Mouse (Mus musculus) right cerebral cortex, adult 18-20 months (tissue): ENCODE results near the gene Cbx8.

ENCODE experiments used
- DNase-seq: peaks from one replicate; pipeline ENCODE4 v3.0.0; 2022; ENCODE audit warnings: mixed read lengths

Gene Cbx8

DNA sequence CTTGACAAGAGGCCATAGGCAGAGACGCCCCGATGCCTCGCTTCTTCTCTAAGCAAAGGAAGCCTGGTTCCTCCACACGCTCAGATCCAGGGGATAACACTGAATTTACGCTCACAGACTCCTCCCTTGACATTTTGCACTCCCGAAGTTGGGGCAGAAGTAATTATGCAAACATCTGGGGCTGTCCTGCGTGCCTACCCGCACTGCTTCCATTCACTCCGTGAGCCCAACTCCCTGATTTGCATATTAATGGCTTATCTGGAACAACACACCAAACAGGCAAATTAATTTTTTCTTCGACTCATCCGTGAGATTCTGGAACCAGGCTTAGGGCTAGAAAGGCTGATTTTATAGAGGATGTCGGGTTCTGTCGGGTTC is 7.4 kb upstream of the Cbx8 start:
- DNase-seq, result no peak

DNA sequence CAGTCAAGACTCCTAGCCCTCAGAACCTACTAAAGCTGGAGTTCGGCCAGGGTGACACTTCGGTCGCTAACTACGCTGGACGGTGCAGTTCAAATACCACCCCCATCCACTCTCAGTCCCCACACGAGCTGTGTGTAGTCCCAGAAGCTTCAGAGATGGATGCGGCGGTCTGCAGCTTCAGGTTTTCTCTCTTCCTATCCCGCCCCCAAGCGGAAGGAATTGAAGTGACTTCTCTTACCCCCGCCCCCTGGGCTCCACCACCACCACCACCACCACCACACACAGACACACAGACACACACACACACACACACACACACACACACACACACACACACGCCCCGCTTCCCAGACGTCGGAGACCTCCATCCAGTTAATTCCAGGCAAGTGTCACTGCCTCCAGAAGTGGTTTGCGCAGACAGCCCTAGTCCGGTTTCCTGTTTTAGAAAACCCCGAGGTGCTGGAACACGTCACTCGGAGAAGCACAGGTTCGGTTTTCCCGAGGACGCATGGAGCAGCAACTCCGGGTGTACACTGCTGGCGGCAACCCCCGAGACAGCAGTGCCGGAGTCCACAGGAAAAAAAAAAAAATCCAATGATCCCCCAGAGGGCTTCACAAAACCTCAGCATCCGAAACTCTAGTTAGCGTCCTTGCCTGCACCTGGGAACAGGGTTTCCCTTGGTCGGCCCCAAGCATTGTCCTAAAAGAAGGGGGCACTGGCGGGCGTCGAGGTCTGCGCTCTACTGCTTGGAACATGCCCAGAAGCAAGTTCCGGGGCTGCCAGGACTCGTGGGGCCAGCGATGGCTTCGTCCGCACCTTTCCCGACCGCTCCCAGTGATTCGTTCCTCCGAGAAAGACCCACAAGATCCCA is 6.7 kb upstream of the Cbx8 start:
- DNase-seq, result no peak

DNA sequence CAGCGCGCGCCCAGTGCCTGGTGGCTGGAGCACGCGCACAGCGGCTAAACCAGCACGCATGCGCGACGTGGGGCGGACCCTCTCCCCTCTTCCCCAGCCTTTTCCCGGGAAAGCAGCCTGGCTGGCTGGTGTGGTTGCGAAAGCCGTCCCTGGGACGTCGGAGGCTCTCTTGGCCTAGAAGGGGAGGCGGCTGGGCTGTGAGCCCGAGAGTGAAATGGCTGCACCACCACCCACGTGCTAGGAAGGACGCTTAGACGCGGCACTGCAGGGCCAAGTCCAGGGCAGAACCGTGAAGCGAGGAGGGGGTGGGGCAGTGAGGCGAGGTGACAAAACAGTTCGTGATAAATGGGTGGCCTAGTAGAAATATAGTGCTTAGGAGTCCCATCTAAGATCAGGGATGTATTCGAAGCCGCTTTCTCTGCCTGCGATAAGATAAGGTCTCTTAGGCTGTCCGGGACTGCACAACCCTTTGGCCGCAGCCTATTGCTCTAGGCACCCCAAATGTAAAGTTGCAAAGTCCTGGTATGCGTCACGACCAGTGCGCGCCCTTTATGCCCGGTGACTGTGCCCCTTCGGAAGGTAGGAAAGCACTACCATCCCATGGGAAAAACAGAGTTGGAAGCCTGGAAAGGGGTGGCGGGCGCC is 6.0 kb upstream of the Cbx8 start:
- DNase-seq, result no peak

DNA sequence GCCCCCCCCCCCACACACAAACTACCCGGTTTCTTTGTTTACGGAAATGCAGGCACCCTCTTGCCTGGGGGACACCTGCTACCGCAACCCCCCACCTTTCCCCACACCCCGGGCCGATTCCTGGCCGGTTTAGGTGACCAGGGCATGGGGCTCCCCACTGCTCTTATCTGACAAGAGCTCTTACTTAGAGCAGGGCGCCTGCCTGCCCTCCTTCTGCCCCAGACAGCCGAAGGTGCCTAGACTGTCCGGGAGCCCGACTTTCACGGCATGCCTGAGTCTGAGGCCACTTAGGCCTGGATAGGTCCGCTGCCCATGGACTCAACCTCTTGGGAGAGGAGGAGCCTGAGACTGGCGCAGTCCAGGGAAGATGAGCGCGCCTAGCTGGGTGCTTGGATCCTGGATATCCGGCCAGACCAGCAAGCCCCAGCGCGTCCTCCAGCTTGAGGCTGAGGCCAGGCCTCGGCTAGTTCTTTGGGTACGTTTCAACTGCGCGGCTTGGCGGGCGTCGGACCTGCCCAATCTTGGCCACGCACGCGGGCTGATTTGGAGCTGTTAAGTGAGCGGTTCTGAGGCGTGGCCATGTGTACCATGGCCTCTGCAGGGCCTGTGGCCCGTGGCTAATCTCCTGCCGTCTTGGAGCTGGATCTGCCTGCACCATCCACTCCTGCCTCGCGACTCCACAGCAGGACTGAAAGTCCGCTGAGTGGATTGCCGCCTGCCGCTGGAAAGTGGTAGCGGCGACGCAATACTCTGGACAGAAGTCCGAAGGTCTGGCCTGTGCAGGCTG is 4.0 kb upstream of the Cbx8 start:
- no peak for DNase-seq

DNA sequence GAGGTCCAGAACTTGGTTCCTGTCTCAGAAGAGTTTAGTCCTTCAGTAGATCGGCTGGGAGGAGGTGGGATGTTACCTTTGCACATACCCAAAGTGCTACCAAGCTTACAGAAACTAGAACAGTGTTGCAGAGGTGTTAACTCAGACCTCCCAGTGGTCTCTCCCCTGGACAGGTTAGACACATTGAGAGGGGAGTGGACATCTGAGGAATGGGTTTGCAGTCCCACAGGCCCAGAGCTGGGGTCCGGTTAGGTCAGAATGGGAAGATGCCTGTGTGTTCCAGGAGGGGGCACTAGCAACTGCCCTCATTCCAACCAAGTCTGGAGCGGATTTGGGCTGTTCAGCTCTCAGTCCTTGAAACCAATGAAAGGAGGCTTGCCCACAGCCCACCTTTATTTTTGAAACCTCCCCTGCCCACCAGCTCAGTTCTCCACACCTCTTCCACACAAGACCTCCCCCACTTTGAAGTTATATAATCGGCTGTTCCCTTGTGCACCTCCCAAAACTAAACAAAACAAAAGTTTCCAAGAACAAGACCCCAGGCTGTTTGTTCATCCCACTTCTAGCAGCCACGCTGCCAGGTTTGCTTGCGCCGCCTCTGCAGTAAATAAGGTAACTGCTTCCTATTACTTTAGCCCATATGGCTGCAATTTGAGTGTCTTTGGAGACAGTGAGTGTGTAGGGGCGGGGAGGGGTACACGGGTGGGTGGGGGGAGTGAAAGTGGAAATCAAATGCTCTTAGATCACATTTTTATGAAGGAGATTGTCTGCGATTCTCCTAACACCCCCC is 3.2 kb upstream of the Cbx8 start:
- no peak for DNase-seq

DNA sequence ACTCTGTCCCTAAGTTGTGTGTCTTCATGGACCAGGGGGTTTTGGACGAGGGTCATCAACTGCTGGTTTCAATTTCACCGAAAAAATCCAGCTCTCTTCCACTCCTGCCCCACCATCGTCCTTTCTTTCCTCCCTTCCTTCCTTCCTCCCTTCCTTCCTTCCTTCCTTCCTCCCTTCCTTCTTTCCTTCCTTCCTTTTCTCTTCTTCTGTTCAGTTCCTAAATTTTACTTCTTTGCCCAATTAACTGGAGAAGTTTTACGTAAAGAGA is 2.4 kb upstream of the Cbx8 start:
- no peak for DNase-seq

DNA sequence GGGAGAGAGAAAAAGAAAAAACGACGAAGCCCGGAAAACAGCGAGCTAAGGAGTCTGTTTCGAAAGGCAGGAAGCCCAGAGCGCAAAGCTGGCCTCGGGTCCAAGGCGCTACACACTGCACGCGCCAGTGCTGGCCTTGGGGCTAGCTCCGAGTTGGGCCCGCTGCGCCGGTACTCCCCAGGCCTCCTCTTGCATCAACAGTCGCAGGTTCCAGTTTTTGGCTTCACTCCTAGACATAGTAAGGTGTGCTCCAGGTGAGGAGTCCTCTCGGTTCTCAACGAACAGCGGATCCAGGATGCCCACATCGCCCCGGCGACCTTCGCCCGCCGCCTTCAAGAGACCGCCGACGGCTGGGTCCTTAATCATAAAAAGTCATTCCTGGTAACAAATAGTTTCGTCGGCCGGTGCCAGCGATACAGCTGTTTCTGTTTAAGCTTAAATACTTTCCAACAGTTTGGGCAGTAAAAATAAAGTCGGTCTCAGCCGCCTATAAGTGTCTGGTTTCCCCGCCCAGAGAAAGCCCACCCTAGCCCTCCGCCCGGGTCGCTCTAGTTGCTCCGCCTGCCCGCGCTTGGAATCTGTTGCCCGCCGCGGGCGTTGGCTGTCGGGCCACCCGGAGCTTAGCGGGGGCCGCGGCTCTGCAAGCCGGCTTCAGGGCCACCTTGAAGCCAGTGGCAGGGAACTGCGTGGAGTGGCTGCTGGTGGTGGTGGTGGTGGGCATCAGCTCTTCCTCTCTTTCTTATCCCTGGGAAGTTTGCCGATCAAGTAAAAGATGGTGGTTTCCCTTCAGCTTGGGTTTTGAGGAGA is 1.9 kb upstream of the Cbx8 start:
- no peak for DNase-seq

DNA sequence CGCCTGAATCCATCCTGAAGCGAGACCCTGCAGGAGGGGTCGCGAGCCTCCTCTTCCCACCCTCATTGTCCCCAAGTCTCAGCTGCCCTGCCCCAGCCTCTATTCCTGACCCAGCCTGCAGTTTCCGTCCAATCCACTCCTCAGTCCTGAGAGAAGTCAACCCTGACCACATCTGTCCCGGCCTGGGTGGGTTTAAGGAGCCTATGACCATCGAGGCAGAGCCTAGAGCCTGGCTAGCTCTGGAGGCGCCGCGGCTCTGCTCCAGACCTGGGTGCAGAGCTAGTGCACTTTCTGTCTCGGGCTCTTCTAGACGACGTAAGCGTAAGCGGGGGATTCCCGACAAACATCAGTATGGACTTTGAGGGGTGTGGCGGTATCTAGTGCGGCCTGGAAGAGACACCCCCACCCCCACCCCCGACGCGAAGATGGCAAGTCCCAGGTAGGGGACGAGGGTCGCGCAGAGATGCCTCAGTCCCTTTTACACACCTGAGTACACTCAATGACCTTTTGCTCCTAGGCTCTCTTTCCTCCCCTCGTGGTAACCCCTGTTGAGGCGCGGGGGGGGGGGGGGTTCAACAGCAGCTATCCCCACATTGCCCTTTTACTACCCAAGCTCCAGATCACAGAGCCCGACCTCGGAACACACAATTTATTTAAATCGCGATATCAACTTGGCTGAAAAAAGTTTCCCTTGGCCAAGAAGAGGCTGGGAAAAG is 1.1 kb upstream of the Cbx8 start:
- DNase-seq, result no peak

DNA sequence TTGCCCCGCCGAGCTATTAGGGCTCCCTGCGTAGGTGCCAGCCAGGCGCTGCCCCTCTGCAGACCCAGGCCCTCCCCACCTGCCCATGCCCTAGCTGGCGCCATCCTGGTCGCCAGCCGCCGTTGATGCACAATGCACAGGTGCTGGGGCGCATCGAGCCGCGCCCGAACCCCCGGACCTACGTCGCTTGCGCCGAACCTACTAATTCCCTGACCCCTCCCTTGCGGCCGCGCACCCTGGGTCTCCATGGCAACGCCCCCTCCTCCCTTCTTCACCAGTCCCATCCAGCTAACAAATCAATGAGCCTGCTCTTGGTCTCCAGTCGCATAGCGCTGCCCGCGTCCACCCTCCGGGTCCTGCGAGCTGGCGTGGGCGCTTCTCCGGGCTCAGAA is 552 bp upstream of the Cbx8 start:
- DNase-seq, result no peak

DNA sequence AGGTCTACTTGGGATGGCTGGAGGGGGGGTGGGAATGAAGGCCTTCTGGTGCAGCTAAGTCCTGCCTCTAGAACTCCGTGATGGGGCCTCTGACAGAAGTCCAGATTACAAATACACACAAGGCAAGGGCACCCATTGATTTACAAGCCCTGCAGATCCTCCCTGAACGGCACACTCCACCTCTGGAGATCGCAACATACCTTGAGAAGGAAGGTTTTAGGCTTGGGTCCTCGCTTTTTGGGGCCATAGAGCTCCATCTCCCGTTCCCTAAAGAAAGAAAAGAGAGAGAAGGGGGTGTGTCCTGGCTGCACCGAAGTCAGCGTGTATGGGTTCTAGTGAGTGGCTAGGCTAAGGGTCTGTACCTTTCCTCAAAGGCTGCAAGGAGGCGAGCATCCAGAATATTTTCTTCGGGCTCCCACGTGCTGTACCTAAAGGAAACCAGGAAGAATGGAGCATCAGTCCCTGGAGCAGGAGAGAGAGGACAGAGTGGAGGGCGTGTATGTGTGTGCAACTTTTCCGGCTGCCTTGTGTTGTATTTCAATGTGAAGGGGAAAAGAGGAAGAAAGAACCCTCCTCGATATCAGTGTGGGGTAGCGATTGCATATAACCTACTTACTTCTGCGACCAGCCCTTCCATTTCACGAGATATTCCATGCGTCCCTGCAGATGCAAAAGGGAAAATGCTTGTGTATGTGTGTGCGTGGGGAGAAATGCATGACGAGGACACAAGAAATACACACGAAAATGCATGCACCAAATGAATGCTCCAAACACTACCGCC is 847 bp downstream of the Cbx8 start:
- DNase-seq, result no peak

DNA sequence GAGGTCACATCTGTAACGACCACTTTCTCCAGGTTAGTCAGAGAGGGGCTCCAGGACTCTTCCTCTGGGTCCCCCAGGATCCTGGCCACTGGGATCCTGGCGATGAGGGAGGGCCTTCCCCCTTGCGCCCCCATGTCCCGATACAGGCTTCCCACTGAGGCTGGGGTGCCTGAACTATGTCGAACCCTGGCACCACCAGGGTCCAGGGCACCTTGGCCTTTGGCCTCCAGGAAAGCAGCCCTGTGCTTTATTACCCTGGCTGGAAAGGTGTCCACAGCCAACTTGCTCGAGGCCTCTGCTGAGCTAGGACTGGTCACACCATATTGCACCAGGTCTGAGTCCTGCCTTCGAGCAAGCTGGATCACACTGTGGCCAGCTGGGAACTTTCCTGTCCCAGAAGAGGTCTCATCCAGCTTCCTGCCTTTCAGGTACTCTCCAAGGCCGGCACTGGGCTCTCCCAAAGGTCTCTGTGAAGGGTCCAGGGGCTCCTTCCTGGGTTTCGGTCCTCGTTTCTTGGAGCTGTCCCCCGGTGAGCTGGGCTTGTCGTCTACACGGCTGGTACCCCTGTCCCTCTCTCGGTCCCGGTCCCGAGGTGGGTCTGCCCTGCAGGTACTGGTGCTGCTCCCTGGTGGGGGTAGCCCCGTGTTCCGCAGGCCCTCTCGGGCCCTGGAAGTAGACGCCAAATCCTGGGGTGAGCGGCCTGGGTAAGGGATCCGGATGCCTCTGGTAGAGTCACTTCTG is 1.9 kb downstream of the Cbx8 start:
- no peak for DNase-seq

DNA sequence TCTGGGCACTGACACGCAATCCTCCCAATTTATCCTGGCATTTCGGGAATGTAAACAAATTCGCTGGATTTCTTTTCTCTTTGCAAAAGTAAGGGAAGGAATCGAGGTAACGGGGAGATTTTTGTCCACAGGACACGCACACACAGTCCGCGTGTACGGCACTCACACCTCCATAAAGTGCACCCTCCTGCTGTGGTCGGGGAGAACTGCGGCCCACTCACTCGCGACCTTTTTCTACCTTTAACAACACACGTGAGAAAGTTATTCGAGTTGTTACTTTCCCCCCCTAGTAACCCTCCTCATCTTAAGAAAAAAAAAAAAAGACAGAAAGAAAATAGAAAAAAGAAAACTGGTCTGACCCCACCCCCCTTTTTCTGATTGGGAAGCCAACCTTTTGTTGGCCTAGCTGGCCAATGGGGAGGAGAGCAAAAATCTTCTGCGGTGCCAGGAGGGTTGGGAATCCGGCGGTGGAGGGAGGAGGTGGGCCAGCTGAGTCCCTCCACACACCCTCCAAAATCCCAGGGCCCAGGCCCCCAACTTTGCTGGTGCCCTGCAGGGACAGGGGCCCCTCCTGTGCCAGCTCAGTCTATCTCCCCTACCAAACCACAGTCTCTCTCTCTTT is 2.9 kb downstream of the Cbx8 start:
- DNase-seq, result no peak

DNA sequence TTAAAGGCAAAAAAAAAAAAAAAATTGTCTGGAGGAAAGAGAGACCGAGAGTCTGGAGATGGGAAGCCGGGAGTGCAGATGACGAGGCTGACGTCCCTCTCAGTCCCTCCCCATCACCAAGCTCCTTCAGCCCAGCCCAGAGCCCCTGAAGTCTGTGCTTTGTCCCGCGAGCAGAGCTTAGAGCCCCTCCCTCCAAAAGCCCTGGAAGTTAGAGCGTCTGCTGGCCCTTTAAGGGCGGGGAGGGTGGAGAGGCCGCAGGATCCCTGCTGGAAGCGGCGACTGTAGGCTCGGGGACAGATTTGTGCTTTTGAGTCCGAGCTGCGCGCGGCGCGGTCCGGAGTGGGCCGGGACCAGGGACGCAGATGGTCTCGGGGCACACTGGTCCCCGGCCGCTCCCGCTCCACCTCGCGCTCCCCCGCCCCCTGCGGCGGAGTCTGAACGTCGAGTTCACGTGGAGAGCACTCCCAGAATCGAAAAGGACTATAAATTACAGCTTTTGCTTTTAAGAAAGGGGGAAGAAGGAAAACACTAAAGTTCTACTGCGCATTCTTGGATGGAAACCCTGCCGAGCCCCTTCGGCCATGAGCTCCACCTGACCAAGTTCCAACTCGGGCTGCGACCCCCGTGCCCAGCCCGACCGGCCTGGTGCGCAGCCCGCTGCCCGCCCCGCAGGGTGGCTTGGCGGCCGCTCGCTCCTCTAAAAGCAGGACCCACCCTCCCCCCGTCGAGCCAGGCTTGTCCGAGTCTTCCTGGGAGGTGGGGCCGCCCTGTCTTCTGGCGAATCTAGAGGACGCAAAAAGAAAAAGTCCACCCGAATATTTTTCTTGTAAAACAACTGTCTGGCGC is 3.6 kb downstream of the Cbx8 start:
- DNase-seq, result no peak

DNA sequence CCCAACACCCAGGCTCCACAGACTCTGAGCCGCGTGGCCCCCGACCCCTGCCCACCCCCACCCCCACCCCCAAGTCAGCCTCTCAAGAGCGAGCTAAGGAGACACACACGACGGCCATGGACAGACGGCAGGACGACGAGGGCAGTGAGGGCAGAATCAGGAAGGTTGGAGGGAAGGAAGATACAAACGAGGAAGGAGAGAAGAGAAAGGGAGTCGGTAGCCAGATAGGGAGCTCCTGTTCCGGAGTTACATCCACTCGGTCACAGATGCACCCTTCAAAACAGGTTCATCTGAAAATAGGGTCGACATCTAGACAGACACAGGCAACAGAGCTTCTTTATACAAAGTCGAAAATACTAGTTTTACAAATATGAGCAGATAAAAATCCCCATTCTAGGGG is 4.3 kb downstream of the Cbx8 start:
- no peak for DNase-seq

DNA sequence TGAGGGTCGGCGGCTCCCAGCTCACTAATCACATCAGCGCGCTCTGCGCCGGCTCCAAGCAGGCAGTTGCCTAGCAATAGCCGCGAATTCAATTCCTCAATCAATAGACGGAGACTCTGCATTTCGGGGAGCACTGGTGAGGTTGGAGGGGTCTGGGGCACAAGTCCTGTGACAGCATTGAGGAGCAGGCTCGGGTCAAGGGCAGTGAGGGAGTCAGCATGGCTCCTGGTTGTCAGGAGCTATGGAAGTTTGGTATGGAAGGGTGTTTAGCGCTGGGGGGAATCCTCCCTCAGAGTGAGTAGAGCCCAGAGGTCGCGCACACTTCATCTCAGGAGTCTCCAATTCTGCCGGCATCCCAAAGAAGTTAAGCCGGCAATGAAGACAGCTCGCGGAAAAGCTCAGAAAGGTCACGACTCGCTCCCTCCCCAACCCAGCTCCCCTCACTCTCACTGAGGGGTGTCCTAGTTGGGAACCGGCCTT is 5.0 kb downstream of the Cbx8 start:
- DNase-seq, result no peak

DNA sequence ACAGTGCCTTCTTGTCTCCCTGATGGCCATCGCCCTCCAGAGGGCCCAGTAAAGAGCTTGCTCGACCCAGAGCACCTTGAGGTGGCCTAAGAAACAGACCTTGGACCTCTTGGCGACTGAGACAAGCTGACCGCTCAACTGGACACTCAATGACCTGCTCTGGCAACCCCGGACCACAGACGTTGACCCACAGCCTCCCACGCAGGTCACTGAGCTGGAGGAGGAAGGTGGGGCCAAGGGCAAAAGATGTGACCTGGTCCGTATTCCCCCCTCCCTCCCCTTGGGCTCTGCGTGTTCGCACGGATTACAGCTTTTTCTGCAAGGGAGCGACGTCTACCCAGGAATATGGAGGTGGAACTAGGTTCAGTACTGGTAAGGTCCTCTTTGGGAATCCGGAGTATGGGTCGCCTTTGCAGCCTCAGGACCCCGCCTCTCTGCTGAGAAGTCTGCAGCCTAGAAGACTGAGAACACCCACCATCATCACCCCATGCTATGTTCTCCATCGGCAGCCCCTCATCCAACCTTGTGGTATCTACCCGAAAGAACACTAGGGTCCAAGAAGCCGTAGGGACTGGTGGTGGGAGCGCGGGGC is 5.6 kb downstream of the Cbx8 start:
- no peak for DNase-seq

DNA sequence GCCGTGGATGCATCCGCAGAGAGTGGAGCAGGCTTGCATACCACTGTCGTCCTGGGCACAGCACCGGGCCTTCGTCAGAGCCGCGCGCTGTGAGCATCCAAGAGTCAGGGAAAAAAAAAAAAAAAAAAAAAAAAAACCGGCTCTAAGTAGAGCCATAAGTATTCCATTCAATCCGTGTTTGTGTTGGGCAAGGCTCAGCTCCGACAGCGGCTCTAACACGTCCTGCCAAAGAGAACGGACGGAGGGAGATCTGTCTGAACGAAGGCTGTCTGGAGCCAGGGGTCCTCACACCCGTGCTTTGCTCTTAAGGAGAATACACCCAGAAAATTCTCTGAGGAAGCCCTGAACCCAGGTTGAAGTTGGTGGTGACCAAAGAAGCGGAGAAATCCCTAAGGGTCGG is 6.1 kb downstream of the Cbx8 start:
- DNase-seq, result no peak
